Mouse (Mus musculus): ENCODE measurements around the gene Phactr2.

The Phactr2 gene

DNA sequence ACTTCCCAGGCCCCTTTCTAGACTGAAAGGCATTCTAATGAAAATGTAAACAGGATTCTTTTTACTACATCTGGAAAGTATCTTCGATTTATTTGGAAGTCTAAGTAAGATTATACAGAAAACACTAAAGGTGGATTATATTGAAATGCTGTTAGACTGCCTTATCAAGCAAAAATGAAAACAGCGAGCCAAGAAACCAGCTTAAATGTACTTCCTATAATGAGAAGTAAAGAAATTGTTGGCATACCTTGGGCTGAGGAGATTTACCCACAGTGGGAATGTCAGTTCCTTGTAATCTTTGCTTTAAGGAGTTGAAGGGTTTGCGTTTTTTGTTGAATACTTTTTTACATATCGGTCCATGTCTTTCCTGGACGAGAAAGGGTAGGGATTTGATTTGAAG, 305.8 kb downstream of the Phactr2 start:
- DNase-seq (ENCODE audit: low read depth, low spot score) = no peak

- DNase-seq (ENCODE audit: low read depth, low spot score) = no peak
Observed at GRCm38 (mm10) chr10:13162031-13162430, 312.2 kb downstream of the Phactr2 start.

- no peak for DNase-seq (ENCODE audit: low read depth, low spot score)
Observed at GRCm38 (mm10) chr10:13160913-13161312, 313.3 kb downstream of the Phactr2 start.

Measured in c-Kit-negative CD71-positive TER-119-positive erythroid progenitor cells, embryonic 14.5 days (primary cell).